Mouse (Mus musculus) T-helper 2 cell (primary cell): ENCODE measurements around the gene Zfp575.

Experiments
- in situ Hi-C: fragments of 300-600 bp; cut with MboI, MseI; formaldehyde crosslinking; loops from one replicate; pipeline ENCODE4 v1.15.1; 2025; ENCODE audit warnings: high pct_unique_total_duplicates

Zfp575 gene

DNA sequence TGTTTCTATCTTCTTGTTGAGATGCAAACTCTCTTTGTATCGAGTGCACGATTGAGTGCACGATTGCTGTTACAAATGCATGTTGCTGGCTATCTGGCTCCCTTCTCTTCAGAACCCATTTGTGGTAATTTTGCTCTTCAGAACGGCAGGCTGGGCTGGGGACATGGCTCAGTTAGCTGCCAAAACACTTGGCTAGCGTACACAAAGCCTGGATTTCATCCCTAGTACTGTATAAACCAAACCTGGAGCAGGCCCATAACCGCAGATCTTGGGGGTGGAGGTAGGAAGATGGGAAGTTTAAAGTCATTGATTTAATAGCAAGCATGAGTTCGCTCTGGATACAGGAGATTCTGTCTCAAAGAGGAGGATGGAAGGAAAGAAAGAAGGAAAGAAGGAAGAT lies 18.1 kb upstream of the Zfp575 start:
- in situ Hi-C loops: no loop called here

DNA sequence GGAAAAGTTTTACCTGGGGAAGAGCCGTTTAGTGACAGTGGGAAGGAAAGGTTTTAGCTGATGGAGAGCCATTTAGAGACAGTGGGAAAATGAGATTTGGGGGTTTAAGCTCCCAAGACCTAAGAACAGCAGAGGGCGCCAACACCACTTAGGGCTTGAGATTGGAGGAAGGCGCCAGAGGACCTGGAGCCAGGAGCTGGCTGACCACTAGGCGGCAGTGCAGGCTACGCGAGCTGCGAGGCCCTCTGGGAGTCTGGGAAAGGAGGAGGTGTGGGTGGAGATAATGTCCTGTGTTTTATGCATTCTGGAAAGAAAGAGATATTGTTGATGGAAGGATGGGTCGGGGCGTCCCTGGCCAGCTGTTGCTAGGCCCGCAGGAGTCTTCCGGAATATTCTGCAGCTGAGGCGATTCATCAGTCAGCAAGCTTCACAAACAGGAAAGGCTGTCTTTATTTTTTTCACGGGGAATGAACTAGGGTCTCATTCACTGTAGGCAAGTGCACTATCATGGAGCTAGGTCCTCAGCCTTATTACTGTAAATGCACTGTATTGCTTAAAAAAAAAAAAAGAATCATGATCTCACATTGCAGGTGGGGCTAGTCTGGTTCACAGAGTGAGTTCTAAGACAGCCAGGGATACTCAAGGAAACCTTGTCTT lies 13.6 kb upstream of the Zfp575 start:
- in situ Hi-C loops: loop anchor here (5.0 kb wide), 1 partner anchor 41 kb away; no protein-coding TSS in a partner anchor

DNA sequence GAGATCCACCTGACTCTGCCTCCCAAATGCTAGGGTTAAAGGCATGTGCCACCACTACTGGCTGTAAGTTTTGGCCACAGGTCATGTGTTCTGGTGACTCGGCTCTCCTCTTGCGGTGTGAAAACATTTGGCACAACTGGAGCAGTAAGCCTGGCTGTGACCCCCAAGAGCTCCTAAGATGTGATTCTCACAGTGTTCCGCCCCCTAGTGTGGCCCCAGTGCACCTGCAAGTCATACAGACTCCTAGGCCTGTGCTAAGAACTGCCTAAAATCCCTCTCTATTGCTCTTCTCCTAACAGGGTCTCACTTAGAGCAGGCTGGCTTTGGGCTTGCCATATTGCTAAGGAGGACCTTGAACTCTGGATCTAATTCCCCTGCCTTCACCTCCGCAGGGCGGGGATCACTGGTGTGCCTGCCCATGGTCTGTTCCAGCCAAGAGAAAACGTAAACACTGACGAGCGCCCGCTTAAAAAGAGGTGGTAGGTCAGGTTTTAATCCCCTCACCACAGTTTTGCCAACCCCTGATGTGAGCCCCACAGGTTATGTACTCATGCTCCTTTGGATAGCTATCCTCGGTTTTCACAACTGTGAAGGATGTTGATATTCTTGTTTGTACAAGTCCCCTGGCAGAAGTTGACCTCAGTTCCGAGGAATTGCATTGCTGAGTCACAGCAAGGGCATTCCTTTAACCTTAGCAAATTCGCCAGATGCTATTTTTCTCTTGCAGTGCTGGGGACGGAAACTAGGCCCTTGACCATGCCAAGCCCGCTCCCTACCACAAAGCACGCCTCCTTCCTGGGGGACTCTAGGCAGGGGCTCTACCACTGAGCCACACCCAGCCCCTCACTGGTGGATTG lies 12.0 kb upstream of the Zfp575 start:
- in situ Hi-C loops: loop anchor here (5.0 kb wide), 1 partner anchor 43 kb away; no protein-coding TSS in a partner anchor

DNA sequence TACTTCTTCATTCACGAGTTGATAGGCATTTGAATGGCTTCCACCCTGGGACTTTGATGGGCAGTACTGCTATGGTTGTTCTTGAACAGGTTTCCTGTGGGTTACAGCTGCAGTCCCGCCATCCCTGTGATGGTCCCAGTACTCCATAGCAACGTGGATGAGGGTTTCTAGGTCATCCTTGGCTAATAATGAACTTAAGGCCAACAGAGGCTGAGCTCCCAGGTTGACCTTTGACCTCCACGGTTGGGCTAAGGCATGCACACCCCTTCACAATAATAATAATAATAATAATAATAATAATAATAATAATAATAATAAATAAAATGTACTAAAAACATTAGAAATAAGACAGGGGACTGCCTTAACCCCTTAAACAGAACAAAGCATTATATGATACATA lies 10.7 kb upstream of the Zfp575 start:
- in situ Hi-C loops: no loop called here

DNA sequence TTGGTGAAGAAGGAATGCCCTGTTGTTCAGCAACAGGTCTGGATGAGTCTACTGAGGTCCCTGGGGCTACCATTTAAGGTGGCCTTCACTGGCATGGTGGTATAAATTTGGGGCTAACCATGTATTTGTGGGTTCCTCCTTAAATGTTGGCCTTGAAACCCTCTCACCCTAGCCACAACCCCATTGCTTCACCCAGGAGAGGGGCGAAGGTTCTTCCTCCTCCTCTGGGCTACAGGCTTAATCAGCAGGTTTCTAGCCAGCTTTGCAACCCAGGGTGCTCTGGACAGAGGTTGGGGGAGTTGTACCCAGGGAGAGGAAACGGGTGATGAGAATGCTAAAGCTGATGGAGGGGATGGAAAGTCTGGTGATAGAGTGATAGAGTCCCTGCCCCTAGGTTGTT lies 8.0 kb upstream of the Zfp575 start:
- in situ Hi-C loops: no loop called here

DNA sequence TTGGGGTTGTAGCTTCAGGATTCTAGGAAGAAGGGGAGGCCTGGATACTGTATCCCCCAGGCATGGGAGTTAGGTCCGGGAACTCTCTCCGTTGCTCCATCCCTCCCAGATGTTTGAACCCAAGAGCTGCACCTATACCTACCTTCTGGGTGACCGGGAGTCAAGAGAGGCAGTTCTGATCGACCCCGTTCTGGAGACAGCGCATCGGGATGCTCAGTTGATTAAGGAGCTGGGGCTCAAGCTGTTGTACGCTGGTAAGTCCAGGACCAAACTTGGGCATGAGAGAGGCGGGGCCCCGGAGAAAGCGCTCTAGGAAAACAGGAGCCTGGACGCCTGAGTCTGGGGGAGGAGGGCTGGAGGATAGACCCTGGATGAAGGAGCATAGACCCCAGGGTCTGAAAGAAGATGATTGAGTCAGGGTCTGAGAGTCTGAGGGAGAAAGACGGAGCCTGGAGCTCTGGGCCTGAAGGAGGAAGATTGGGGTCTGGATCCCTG lies 6.9 kb upstream of the Zfp575 start:
- in situ Hi-C loops: no loop called here

DNA sequence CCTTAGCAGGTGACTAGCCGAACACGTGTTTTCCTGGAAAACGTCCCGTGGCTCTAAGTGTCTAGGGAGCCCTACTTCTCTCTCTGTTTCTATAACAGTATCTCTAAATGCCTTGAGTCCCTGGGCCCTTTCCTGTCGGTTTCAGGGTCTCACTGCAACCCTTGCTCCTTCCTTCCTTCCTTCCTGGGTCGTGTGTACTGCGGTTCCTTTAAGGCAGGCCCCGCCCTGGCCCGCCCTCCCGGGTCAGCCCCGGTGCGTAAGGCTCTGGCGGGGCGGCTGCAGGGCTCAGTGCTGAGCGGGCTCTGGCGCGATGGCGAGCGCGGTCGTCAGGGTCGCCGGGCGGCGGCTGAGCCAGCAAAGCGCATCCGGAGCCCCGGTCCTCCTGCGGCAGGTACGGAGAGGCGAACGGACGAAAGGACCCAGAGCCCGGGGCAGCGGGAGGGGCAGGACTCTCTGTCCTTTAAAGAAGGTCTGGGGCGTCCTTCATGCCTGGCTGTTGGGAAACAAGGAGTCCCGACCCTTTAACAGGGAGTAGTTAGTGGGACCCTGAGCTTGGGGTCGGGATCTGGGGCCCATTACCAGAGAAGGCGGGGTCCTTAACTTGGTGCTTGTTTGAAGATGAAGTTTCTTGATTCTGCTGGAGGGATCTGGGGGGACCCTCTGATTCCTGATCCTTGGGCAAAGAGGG lies 6.3 kb upstream of the Zfp575 start:
- in situ Hi-C loops: no loop called here

DNA sequence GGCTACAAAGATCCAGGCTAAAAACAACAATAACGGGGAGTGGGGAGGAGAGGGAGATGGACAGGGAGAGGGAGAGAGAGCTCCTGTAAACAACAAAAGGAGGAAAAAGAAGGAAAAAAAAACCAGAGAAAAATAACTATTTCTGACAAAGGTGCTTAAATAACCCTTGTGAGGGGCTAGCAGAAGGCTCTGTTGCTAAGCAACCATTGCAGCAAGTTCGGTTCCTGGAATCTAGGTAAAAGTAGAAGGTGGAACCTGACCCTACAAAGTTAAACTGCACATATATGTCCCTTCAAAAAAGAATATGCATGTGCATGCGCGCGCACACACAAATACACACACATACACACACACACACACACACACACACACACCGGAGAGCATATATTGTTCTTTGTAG lies 5.3 kb upstream of the Zfp575 start:
- in situ Hi-C loops: no loop called here

DNA sequence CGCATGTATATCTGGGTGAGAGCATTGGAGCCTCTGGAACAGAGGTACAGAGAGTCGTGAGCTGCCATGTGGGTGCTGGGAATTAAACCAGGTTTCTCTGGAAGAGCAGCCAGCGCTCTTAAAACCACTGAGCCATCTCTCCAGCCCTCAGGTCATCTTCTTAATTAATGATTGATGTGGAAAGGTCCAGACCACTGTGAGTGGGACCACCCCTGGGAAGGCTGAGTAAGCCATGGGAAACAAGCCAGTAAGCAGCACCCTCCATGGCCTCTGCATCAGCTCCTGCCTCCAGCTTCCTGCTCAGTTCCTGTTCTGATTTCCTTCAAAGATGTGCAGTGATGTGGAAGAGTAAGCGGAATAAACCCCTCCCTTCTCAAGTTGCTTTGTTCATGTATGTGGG lies 4.7 kb upstream of the Zfp575 start:
- in situ Hi-C loops: no loop called here

DNA sequence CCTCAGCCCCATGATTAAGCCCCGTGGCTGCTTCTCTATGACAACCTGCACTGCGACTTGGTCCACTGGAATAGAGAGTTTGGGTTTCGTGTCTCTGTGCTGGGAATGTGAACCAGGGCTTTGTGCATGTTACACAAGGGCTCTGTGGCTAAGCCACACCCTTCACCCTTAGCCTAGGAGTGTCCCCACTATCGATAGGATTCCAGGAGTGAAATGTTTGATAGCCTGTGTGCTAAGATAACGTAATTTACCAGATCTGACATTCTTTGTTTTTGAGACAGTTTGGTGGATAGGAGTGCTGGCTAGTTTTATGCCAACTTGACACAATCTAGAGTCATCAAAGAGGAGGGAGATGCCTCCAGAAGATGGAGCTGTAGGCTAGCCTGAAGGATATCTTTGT lies 4.3 kb upstream of the Zfp575 start:
- in situ Hi-C loops: no loop called here

DNA sequence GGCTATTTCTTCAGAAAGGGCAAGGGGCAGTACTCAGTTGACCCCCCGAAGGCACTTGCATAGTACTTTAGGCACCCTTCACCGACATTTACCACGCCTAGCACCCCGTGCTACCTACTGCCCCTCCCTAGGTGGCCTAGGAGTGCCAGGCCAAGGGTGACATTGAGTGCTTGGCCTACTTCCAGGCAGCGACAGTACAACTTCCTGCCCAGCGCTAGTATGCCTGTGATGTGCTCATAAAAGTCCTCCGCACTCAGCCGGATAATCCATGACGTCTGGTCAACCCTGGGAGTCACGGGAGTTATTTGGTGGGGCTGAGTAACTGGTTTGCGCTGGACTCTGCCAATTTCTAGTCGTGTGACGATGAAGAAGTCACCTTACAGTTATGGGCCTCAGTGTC lies 895 bp upstream of the Zfp575 start:
- in situ Hi-C loops: no loop called here

DNA sequence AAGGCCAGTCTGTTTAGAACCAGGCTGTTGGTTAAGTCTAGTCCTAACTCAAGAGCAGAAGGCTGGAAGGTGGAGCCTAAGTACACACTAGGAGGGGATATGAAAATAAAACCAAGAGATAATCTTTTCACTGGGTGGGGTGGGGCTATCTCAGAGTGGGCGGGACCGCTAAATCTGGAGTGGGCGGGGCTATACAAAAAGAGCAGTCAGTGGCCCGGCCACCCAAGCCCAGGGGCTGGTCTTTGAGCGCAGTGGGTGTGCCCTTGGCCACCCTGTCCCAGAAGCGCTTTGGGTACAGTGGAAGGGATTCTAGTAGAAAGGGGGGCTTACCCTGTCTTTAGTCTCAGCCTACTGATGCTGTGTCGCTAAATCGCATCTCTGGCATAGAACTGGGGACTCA lies 613 bp downstream of the Zfp575 start:
- in situ Hi-C loops: no loop called here

DNA sequence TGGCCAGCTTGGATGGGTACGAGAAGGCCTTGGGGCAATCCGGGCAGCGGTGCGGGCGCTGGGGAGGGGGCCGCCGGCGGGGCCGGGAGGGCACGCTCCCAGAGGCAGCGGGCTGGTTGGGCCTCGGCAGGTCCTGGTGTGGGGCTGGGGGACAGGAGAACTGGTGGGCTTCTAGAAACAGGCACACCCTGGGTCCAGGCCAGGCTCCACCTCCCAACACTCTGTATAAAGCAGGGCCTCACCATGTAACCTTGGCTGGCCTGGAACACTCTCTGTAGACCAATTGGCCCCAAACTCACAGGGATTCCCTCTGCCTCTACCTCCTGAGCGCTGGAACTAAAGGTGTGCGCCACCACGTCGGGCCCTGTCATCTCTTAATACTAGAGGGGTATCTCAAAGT lies 1.4 kb downstream of the Zfp575 start:
- in situ Hi-C loops: no loop called here

DNA sequence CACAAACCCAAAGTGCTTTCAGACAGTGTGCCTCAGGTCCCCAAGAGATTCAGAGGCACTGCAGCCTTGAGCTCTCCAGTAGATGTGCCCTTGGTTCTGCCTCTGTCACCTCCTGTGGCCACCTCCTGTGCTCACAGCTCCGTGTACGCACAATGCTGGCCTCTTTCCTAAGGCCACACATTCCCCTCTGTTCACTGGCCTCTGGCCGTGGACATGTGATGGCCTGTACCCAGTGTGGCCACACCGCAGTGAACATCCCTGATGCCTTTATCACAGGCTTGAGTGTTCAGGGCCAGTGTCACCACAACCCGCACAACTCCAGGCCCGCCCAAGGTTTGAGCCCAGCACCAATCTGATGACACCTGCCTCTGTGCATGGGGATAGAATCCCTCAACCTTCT lies 2.6 kb downstream of the Zfp575 start:
- in situ Hi-C loops: no loop called here

DNA sequence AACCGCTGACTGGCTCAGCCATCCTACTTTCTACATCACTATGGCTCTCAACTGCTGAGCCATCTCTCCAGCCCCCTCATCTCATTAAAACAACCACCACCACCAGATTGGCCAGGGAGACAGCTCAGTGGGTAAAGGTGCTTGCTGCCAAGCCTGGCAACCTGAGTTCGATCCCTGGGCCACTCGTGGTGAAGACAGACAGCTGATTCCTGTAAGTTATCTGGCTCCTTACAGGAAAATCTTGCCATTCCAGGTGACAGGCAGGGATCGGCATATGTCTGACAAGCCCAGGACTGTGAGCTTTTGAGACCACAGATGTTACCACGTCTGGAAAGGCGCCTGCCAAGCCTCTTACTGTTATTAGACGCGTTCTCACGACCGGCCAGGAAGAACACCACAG lies 9.6 kb downstream of the Zfp575 start:
- in situ Hi-C loops: no loop called here

DNA sequence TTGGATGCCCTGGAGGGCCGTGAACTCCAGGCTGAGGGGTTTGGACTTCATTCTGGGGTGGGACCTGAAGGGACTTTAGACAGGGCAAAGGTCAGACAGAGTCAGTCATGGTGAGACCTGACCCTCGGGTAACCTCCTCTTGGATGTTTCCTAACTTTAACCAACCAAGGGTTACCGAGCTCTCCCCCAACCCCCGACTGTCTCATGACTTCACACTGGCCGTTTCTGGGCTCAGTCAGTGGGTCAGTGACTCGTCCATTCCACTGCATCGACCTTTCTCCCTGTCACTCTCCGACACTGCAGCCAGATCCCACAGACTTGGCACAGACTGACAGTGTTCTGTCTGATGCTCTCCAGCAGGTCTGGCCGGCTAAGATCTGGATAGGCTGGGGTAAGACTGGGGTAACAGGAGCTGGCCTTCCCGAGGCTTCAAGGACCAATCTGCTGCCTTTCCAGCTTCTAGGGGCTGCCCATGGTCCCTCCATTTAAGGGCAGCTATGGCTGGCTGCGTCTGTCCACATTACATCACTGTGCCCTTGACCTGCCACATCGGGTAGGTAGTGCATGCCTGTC lies 13.1 kb downstream of the Zfp575 start:
- in situ Hi-C loops: loop anchor here (5.0 kb wide), 1 partner anchor 37 kb away; no protein-coding TSS in a partner anchor

DNA sequence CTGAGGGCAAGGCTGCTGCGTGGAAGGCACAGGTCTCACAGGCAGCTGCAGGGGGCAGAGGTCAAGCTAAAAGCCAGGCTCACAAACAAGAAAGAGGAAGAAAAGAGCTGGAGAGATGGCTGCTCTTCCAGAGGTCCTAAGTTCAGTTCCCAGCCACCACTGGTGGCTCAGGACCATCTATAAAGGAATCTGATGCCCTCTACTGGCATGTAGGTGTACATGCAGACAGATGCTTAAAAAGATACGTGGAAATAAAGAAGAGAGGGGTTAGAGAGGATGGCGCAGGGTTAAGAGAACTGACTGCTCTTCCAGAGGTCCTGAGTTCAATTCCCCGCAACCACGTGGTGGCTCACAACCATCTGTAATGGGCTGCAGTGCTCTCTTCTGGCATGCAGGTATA lies 15.0 kb downstream of the Zfp575 start:
- in situ Hi-C loops: loop anchor here (5.0 kb wide), 1 partner anchor 35 kb away; no protein-coding TSS in a partner anchor

DNA sequence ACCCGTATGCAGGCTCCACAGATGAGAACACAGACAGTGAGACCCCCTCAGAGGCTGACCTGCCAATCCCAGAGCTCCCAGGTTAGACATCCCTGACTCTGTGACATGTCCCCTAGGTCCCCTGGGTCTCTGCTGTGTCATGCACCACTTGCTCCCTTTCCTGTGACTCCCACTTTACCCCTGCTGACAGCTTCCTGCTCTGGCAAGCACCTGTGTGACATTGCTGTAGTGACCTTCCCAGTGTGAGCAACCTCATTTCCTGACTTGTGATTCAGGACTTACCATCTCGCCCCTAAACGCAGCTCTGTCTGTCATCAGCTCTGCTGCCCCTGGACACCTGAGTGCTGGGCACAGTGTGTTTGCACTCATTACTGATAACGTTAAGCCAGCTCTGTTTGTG lies 16.4 kb downstream of the Zfp575 start:
- in situ Hi-C loops: loop anchor here (5.0 kb wide), 1 partner anchor 34 kb away; no protein-coding TSS in a partner anchor

DNA sequence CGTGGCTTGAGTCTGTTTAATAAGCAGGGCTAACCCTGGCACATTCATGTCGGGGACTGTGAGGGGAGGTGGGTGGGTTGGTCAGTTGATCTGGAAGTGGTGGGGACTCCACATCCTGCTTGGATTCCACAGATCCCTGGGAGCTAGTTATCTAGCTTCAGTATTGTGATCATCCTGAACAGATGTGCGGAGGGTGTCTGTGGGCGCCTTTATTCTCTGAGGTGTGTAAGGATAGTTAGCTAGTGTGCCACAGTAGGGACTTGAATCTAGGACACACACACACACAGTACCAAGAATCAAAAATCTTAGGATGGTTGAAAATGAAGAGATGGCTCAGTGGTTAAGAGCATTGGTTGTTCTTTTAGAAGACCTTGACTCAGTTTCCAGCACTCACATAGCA lies 18.9 kb downstream of the Zfp575 start:
- in situ Hi-C loops: no loop called here

DNA sequence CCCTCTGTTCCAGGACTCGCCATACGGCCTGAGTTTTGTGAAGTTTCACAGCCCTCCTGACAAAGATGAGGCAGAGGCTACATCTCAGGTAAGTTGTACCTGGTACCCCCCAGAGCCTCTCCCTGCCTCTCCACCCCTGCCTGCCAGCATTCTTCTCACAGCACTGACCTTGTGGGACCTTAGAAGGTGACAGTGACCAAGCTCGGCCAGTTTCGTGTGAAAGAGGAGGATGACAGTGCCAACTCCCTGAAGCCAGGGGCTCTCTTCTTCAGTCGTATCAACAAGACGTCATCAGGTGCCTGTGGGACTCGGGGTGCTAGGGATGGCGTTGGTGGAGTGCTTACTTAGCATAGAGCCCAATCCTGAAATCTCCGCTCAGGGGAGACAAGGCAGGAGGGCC lies 21.2 kb downstream of the Zfp575 start:
- in situ Hi-C loops: no loop called here

DNA sequence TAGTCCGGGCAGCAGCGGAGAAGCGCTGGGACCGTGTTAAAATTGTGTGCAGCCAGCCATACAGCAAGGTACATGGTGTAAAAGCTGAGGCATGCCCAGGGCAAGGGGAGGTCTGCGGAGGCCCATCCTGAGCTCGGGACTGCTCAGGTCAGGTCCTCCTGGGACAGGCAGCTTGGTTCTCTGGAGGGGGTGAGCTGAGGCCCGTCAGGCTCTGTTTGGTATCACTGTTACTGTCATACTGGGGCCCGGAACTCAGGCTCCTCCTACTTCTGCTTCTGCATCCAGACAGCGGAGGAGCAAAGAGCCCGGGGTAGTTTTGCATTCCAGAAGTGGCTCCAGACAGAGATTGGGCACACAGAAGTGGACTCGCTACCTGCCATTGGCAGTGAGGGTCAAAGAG lies 21.8 kb downstream of the Zfp575 start:
- in situ Hi-C loops: no loop called here
